Mouse (Mus musculus): ENCODE data around the gene Fmnl1. TPM values are rescaled to one million over a fixed set of nuclear protein-coding genes. Genes with fewer than 3 reads are reported as not detected.
A peak's percentile ranks its signal among the peaks of the same experiment; 100 is the strongest.
"Not testable (repeated sequence)": the region's sequence is repeated elsewhere in the genome, so short reads cannot be mapped to it uniquely, and the experiment has no call there.

The Fmnl1 gene
- total RNA-seq, 4 experiments from 2014 or later, result 121 to 133 (median 125) TPM

DNA sequence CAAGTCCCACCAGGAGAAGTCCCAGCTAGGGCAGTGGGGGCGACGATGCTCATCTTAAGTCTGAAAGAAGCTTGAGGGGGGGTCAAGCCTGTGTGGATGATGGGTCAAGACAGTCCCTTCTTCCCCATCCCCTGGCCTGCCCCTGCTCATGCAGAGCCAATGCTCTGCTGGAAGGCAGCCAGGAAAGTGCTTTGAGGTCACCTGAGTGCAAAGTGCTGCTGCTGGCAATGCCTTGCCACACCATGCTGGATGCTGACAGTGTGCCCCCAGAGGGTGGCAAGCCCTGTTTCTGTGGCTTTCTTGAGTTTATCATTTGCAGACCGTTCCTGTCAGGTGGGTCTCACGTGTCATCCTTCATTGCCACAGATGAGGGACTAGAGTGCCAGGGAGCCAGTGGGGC is 49.1 kb downstream of the Fmnl1 start:
- DNase-seq (ENCODE audit: low spot score in 2 of 2), result no peak

DNA sequence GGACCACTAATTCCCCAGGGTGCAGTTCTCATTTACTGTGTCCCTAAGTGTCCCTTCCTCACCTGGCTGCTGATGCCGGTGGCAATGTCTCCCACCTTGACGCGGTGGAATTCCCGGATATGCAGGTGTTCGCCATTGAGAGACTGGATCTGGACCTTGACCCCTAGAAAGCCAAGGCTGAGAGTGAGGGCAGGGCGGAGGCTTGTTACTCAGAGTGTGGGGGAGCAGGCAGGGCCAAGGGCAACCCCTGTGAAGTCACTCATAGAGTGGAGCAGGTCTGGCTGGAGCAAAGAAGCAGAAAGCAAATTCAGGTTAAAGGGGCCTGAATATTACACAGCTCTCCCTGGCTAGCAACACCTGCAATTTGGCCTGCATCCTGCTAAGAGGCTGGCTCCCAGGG is 50.5 kb downstream of the Fmnl1 start:
- no peak for DNase-seq (ENCODE audit: low spot score in 2 of 2)

DNA sequence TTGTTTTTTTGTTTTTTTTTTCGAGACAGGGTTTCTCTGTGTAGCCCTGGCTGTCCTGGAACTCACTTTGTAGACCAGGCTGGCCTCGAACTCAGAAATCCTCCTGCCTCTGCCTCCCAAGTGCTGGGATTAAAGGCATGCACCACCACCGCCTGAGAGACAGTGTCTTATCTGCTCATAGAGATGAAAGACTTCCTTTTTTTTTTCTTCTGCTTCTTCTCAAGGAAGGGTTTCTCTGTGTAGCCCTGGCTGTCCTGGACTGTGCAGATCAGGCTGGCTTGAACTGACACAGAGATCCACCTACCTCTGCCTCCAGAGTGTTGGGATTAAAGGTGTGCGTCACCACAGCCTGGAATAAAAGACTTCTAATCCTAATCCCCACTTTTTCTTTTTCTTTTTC is 51.8 kb downstream of the Fmnl1 start:
- DNase-seq (ENCODE audit: low spot score in 2 of 2), result not testable (repeated sequence)

DNA sequence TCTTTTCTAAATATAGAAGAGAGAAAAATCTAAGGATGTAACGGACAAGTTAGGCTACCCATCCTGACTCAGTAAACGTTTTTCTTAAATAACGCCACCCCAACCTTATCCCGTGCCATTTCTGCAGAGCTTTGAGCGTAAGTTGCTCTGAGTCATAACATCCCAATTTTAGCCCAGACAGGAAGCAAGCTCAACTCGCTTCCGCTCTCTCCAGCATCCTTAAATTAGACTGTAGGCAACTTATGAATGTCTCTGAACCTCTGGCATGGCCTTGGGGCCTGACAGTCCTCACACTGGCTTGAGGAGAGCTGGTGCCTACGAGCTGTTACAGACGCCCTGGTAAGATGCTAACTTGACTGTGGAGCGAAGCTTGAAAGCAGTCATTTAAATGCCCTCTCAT is 52.5 kb downstream of the Fmnl1 start:
- DNase-seq (ENCODE audit: low spot score in 2 of 2), result no peak

DNA sequence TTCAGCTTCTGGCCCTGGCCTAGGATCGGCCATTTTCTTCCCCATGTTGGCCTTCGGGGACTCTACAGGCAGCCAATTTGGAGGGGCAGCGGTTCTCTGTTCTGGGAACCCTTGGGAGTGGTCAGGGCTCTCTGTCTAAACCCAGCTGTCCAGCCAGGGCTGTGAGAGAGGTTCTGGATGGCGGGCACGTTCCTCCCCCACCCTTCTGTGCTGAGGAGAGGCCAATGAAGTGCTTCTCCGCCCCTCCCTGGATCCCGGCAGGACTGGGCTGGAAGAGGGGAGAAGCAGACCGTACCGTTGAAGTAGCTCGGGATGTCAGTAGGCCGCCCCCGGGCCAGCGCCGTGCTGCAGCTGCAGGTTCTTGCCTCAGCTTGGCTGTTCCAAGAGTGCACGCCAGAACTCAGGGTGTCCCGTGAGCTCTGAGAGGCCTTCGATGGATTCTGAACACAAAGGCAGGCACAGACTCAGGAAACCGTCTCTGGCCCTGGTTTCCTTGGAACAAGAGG is 53.1 kb downstream of the Fmnl1 start:
- no peak for DNase-seq (ENCODE audit: low spot score in 2 of 2)

DNA sequence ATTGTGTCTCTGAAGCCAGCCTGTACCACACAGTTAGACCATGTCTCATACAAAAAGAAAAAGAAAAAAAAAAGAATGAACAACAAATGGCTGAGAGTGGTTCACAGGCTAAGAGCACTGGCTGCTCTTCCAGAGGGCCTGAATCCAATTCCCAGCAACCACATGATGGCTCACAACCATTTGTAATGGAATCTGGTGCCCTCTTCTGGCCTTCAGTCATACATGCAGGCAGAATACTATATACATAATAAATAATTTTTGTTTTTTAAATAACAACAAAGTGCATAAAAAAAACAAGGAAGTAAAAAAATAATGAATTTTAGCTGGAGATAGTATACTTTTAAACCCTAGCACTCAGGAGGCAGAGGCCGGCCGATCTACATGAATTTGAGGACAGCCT is 58.7 kb downstream of the Fmnl1 start:
- DNase-seq (ENCODE audit: low spot score in 2 of 2), result no peak

DNA sequence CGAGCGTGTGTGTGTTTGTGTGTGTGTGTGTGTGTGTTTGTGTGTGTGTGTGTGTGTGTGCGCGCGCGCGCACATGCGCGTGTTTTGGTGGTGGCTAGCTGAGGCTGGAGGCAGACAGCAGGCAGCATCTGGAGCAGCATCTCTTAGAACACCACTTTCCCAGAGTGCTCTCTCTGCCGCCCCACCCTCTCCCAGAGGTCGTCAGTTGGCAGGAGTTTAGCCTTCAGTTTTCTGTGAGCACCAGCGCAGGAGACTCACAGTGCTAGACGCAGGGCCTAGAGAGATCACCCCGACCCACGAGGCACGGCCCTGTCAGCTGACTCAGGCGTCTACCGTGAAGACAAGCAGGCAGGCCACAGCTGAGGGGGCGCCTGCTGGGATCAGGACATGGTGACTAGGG is 59.7 kb downstream of the Fmnl1 start:
- DNase-seq (ENCODE audit: low spot score in 2 of 2), result no peak

DNA sequence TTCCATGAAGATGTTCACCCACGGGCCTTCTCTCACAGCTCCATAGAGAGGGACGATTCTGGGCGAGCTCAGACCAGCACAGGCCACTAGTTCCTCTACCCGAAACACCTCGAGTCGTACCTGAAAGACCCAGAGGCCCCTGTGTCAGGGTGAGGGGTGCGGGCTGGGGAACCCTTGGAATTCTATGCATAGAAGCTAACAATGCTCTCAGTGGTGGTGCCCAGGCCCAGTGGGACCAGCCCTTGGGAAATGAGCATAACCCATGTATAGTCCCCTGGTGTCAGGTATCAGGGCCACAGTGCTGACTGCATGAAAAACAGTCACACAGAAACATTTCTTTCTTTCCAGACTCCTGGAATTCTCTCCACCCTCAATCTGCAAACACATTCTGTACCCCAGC is 60.5 kb downstream of the Fmnl1 start:
- DNase-seq (ENCODE audit: low spot score in 2 of 2), result no peak

DNA sequence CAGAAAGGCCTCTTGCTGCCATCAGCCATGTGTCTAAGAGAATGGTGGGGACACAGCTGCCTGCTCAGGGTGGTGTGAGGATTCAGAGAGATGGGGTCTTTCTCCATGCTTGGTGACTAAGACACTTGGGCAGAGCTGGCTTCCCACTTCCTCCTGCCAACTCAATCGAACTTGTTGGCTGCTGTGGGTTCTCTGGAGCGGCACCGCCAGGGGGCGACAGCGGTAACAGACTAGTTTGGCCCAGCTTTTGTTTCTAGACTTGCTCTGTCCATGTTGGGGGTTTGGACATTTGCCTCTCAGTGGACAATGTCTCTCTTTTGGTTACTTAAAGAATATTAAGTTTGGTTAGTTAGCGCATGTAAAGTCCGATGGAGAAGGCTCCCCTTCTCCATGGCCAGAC is 62.1 kb downstream of the Fmnl1 start:
- peak; percentile 64 to 85 for DNase-seq (ENCODE audit: low spot score in 2 of 2)

DNA sequence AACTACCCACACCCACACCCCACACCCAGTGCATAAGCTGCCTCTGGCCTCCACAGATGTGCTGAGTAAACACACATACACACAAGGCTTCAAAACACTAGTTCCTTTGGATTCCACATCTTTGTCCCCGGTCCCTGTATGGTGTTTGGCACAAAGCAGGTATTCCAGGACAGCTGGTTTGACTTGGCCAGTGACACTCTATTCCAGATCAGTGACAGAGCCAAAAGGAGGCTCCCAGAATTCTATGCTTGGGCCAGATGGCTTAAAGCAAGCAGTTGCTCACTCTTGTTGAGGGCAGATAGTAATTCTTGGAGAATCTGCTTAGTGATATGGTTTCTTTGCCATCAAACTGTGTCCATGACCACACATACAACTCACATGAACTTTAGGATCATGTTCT is 63.5 kb downstream of the Fmnl1 start:
- no peak for DNase-seq (ENCODE audit: low spot score in 2 of 2)

DNA sequence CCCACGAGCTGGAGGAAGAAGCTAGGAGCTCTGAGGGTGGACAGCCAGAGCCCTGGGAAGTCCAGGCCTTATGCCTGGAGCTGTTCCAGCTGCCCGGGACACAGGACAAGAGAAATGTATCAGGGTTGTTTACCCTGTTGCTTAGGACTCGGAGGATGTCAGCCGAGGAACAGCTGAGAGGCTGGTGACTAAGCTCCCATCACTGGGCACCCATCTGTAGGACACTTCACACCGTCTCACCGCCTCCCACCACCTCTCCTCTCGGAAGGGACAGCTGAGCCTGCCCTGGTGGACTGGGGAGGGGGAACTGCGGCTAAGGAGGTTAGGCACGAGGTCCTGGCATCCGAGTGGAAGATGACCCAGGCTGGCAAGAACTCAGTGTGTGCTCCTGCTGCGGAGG is 64.8 kb downstream of the Fmnl1 start:
- DNase-seq (ENCODE audit: low spot score in 2 of 2), result no peak

DNA sequence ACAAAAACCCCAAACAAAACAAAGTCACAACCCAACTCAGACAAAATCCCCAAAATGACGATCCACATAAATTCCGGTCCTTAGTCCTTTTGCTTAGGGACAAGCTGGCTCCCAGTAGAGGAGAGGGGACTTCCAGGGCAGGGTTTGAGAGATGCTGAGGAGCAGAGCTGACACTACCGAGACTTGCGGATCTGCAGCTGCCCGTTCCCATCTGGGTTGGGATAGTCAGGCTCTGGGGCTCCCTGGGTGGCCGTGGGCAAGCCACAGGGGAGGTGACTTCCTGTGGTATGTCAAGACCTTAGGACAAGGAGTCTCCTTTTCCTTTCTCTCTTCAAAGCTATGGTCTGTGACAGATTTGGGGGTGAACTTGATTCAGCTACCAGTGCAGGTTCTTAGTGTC is 65.5 kb downstream of the Fmnl1 start:
- no peak for DNase-seq (ENCODE audit: low spot score in 2 of 2)

DNA sequence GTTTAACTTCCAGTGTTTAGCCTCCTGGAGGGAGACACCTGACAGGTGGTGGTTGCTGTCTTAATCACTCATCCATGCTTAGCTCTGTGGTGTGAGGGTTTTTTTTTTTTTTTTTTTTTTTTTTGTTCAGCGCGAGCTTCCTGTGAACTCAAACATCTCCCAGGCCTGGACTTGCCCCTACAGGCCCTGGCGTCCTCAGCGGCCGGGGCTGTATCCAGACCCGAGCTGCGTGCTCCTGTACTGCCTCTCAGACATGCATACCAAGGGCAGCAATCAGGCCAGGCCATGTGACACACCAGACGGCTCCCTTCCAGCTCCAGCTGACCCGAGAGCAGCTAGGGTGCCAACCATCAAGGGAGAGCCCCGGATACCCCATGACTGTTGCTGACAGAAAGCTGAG is 66.0 kb downstream of the Fmnl1 start:
- DNase-seq (ENCODE audit: low spot score in 2 of 2), result no peak

DNA sequence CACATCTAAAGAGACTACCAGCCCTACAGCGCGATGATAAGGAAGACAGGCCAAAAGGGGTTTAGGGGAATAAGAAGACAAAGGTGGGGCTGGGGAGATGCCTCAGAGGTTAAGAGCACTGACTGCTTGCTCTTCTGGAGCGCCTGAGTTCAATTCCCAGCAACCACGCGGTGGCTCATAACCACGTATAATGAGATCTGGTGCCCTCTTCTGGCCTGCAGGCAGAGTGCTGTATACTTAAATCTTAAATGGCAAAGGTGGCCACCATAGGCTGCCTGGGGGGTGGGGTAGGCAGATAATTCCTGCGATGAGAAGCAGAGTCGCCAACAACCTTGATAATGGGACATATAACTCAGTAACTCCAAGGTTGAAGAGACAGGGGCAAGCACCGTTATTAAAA is 66.8 kb downstream of the Fmnl1 start:
- DNase-seq (ENCODE audit: low spot score in 2 of 2), result no peak

DNA sequence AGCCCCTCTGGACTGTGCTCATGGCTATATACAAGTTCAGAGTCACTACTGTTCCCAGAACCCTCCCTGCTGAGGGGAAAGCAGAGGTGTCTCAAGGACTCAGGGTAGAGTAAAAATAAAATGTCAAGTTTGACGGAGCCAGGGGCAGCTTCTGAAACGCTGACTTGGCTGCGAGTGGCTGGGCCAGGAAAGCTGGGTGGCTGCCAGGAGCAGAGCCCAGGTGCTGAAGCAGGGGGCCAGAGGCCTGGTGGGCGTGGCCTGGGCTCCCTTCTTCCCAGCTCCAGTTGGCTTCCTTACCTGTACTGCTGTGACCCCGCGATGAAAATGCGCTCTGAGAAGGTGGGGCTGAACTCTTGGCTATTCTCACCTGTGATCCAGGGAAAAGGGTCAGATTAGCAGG is 69.8 kb downstream of the Fmnl1 start:
- DNase-seq (ENCODE audit: low spot score in 2 of 2), result no peak

DNA sequence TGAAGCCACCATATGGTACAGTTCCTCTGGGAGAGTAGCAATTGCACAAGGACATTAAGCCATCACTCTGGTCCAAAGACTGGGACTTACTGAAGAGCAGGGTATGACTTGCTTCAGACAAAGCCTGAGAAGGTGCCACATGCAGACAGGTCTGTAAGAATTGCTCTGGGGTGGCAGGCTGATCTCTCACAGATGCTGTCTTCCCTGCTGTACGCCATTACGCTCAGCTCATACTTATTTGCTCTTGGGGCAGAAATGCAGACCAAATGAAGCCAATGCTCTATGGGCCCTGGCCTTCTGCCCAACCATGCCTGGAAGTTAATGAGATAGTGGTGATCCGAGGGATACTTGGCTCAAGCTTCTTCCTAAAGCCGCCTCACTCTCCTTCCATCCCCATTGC is 73.9 kb downstream of the Fmnl1 start:
- no peak for DNase-seq (ENCODE audit: low spot score in 2 of 2)

DNA sequence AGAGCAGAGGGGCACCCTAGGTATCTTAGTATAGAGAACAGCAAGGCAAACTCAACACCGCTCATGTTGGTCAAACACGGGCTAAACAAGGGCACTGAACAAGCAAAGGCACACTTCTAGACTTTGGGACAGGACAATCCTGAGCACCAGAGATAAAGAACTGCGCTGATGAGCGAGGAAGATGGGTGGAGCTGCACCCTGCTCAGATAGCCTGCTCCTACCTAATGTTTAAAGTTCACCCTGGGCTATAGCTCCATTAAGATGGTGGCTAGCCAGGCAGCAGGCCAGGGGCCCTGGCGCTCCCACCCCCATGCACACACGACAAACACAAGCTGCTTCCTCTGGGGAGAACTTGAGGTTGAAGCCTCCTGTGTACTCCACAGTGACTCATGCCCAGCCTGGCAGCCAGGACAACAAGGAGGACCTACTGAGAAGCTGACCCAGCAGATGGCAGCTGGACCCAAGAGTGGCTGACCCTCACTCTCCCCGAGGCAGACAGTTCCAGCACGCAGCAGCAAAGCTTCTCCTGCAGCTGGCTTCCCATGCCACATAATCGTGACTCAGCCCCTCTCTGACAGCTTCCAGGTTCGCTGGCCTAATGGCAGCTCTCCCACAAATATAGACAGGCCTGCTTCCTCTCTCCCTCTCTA is 75.3 kb downstream of the Fmnl1 start:
- peak in 1 of 2 experiments; percentile 47 for DNase-seq (ENCODE audit: low spot score in 2 of 2)

DNA sequence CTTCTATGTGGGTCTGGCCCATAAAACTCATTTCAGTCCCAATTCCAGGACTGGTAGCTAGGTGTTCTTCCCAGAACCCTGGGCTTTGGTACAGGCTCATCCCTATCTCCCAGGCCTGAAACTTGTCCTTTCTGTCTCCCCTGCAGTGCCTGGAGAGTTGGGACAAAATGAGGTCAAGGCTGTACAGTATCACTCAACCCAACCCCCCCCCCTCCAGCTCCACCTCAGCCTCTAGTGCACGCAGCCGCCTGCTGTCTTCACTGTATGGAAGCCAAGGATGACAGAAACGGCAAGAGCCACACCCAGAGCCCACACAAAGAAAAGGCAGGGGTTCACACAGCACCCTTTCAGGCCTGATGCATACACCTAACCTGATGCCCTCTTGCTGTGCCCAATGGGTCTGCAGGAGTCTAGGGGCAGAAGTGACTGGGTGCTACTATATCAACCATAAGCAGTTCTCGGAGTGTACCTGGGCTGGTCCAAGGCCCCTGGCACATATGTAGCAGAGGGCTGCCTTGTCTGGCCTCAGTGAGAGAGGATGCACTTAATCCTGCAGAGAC is 75.9 kb downstream of the Fmnl1 start:
- no peak for DNase-seq (ENCODE audit: low spot score in 2 of 2)

DNA sequence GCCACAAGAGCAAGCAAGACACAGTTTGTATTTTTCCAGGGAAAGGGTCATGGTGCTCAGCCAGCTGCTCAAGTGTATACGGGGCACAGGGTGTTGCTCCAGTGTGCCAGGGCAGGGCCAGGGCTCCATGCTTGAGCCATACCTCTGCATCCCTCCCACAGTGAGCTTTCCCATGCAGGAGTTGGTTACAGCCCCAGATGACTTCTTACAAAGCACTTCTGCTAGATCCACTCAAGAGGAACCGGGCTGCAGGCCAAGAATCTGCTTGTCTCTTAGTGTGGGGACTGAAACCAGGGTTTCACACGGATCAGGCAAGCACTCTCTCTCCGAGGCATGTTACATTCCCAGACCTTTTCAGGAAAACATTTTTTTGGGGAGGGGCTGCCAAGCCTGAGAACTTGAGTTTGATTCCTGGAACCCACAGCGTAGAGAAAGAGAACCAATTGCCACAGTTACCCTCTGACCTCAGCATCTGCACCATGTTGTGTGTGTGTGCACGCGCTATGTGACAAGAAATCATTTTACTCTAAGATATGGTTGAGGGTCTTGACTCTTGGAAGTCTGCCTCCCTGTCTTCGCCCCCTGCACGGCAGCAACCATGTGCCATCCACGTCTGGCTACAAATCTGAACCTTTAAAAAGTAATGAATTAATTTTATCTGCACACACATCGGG is 76.7 kb downstream of the Fmnl1 start:
- DNase-seq (ENCODE audit: low spot score in 2 of 2), result peak; percentile 65 to 76

Measured in layer of hippocampus, adult 8-10 months (tissue).